Mouse (Mus musculus): ENCODE results near the gene Sh3gl1.

The Sh3gl1 gene

DNA sequence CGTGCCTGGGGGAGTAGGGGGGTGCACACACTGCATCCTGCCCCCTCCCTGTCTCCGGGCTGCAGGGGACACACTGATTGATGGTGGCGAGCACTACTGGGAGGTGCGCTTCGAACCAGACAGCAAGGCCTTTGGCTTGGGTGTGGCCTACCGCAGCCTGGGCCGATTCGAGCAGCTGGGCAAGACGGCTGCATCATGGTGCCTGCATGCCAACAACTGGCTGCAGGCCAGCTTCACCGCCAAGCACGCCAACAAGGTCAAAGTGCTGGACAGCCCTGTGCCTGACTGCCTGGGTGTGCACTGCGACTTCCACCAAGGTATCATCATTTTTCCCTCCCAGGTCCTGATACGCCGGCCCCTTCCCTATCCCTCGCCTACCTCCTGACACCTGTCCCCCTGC is 40.4 kb downstream of the Sh3gl1 start:
- DNase-seq (ENCODE audit: low spot score in 2 of 2), result no peak

DNA sequence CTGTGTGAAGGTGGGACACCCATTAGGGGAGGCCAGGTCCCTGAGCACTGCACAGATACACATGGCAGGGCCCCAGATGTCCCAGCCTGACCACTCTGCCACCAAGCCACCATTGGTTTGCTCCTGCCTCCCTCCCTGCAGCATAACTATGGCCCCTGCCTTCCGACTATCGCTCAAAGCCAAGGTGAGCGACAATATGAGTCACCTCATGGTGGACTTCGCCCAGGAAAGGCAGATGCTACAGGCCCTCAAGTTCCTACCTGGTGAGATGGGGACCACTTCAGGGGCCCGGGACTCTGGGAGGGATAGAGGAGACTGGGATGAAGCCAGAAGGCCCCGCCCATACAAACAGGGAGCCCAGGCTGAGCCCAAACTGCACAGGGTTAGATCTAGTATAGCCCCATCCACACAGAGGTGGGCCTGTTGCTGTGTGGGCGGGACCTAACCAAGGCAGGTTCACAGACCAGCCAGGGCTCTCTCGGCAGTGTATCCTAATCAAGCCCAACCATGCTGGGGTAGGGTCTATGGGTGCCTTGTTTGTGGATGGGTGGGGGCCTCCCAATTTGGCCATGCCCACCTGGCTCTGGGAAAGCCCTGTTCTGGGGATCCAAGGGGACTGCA is 46.0 kb downstream of the Sh3gl1 start:
- DNase-seq (ENCODE audit: low spot score in 2 of 2), result no peak

DNA sequence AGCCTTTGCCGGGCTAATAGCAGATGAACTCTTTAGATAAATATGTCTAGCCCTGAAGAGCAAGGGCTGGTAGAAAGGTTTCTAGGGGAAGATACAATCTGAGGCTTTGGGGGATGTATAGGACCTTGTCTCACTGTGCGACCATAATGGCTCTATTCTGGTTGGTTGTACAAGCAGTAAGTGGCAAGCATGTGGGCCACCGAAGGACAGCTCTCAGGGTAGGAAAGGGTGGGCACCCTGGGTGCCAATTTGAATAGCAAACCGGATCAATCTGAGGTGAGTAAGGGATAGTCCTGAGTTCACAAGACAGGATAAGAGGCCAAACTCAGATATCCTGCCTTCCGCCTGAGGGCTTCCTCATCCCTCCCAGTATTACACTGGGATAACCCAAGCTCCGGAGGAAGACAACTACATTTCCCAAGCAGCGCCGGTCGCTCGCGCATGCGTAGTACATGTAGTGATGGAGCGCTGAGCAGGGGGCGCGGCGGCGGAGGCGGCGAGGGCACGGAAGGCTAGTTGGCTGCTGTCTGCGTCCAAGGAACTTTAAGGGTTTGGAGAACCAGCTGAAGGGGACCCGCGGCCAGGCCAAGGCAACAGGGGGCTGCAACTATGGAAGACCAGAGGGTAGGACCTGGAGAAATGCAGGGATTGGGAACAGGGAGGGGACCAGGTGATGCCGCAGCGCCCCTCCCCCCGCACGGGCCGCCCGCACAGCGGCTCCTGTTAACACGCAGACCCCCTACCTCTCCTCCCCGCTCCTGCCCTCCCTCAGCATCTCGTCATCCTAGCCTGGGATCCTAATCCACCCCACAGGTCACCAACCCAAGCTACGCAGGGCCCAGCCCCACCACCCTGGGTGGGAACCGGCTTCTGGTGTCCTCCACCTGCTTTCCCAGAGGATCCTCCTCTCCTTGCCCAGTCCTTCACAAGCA is 50.1 kb downstream of the Sh3gl1 start, which contains the start of gene Fsd1:
TSS of gene Fsd1 (plus strand) at position 480 of the 932 bp plus-strand sequence.
- DNase-seq (ENCODE audit: low spot score in 2 of 2), result peak; percentile 85 to 91

DNA sequence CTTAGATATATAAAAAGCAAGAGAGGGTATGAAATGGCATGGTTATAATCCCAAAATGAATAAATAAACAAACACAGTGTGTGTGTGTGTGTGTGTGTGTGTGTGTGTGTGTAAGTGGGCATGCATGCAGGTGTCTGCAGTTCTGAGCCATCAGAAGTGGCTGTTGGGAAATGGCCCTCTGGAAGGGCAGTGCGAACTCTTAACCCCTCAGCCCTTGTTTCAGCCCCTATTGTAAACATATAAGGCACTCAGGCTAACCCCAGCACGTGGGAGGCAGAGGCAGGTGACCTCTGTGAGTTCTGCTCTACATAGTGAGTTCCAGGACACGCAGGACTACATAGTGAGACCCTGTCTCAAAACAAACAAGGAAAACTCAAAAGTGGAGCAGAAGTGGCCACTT is 59.1 kb downstream of the Sh3gl1 start:
- no peak for DNase-seq (ENCODE audit: low spot score in 2 of 2)

DNA sequence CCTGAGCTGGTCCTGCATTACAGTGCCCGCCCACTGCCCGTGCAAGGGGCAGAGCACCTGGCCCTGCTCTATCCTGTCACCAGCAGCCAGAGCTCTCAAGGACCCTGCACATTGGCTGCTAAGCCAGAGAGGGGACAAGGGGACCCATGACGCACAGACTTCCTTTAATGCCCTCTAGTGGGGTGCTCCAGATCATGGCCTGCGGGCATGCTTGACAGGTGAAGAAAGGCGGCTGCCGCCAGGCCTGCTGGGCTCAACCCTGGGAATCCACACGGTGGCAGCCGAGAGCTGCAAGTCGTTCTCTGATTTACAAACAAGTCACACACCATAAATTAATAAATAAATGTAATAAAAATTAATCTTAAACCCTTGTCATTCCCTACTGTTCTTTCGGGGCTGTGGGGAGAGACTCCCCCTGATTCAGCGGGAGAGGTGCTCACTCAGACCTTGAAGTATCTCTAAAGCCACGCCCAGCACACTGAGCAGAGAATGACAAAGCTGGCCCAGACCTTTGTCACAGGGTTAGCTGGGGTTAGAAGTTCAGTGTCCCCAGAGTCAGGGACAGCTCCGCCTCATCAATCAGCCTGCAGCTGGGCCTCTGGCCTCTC is 60.1 kb downstream of the Sh3gl1 start:
- peak; percentile 81 to 85 for DNase-seq (ENCODE audit: low spot score in 2 of 2)

DNA sequence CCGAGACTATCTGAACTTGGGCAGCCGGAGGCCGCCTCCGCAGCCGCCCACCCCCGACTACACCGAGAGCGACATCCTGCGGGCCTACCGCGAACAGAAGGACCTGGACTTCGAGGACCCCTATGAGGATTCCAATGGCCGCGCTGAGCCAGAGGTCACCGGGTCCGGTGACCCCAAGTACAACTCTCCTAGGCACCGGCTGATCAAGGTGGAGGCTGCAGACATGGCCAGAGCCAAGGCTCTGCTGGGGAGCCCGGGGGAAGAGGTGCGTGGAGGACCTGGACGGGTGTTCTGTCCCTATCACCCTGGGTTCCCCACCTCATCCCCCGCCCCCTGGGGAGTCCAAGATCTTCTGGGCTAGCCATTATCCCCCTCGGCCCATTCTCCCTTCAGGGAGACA is 65.0 kb downstream of the Sh3gl1 start:
- no peak for DNase-seq (ENCODE audit: low spot score in 2 of 2)

DNA sequence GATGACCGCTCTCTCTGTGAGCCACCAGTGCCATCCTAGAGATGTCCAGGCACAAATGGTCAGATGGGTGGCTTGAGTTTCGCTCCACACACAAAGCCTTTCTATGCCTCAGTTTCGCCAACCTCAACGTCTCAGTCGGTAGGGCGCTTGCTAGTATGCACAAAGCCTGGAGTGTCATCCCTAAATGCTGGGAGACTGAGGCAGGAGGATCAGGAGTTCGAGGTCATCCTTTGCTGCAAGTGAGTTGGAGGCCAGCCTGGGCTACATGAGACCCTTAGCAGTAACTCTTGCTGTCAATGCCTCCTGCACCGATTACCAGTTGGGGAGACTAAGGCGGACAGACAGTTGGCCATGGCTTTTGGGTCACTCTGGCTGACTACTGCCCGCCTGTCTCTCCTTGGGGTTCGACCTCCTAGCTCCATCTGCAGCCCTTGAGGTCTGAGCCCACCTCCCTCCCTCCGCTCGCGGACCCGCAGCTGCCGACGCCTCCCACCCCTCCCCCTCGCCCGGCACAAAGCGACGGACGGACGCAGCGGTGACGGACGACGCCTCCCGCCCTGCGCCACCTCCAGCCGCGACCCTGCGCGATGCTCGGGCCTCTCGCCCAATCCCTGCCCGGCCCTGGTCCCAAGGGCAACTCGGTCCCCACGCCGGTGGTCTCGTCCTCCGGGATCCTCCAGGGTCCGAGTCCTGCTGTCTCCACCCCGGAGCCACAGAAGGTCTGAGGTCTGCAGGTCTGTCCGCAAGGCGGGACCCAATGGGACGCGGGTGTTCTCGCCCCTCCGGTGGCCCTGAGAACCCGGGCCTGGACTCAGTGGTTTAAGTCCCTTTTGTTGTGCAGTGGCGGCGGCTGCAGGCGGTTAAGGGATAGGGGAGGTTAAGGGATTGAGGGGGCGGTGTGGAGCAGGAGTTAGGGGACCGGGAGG is 66.2 kb downstream of the Sh3gl1 start, which contains the start of gene Shd:
TSS of gene Shd (plus strand) at position 502 of the 926 bp plus-strand sequence.
- no peak for DNase-seq (ENCODE audit: low spot score in 2 of 2)

DNA sequence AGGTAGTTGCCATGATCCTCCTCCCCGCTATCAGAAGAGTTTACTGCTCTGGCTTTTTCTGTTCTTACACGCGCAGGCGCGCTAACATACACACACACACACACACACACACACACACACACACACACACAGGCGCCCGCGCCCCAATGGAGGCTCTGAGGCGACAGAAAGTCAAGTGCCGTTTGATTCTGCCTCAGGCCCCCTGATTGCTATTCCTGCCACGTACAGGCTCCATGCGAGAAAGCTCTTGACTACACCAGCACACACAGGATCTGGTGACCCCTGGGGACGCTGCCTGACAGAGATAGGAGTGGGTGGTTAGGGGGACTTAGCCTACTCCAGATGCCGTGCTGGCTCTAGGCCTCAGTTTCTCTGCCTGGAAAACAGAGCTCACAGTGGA is 66.9 kb downstream of the Sh3gl1 start:
- DNase-seq (ENCODE audit: low spot score in 2 of 2), result peak in 1 of 2 experiments; percentile 43

DNA sequence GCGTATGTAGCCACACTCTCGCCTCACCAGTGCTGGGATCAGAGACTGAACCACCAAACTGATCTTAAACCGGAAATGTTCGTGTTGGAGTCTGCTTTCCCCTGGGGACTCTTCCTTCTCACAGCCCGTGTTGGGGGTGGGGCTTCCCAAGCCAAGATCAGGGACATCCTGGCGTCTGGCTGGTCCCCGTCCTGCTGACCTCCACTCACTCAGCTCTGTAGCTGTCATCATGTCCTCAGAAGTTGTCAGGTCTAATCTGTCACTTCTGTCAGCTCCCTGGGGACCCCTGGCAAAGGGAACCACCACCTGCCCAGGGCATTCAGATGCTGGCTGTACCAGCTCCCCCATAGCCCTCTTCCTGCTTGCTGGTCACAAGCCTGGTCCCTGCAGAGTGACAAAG is 68.2 kb downstream of the Sh3gl1 start:
- DNase-seq (ENCODE audit: low spot score in 2 of 2), result no peak

DNA sequence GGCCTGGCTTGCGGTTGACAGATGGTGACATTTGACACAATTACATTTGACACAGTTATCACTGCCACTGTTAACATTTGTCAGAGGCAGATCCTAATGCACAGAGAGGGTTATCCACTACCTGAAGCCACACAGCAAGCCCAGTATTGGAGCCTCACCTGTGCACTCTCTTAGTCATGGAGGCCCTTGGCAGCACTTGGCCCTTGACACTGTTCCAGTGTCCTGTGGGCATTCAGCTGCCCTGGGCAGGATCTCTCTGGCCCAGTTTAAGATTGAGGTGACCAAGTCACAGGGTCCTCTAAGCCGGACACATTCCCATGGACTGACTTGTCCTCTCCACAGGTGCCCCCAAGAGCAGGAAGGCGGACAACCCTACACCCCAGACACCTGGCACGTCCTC is 69.2 kb downstream of the Sh3gl1 start:
- DNase-seq (ENCODE audit: low spot score in 2 of 2), result no peak

Data from right cerebral cortex, adult 2 months (tissue).